Mouse (Mus musculus) stomach, embryonic 16.5 days (tissue): ENCODE data around the gene Gpbar1. TPM values are rescaled to one million over a fixed set of nuclear protein-coding genes. Genes with fewer than 3 reads are reported as not detected.
A peak's percentile ranks its signal among the peaks of the same experiment; 100 is the strongest.

Experiments
- ATAC-seq: fragments of 200-750 bp; cut with Nextera tagmentation; 2 replicates; pipeline ENCODE4 v1.8.0; 2017; ENCODE audit warnings: moderate number of reproducible peaks, moderate TSS enrichment; ENCODE audit not compliant: insufficient read depth, low FRiP score
- H3K27ac ChIP-seq: fragments of 300-500 bp; sonication (generic); 2 replicates; pipeline ENCODE4 v1.5.1; 2014; ENCODE audit warnings: low read length
- H3K27me3 ChIP-seq: fragments of 300-500 bp; sonication (generic); 2 replicates; pipeline ENCODE4 v1.6.1; 2014; ENCODE audit warnings: low read length, control low read depth, mixed read lengths; ENCODE audit not compliant: control insufficient read depth, insufficient read depth
- H3K36me3 ChIP-seq: fragments of 300-500 bp; sonication (generic); 2 replicates; pipeline ENCODE4 v1.6.1; 2014; ENCODE audit warnings: low read length; ENCODE audit not compliant: control insufficient read depth, insufficient read depth
- H3K4me1 ChIP-seq: fragments of 300-500 bp; sonication (generic); 2 replicates; pipeline ENCODE4 v1.6.1; 2014; ENCODE audit warnings: low read length, control low read depth, mixed read lengths; ENCODE audit not compliant: control insufficient read depth, insufficient read depth
- H3K4me2 ChIP-seq: fragments of 300-500 bp; sonication (generic); 2 replicates; pipeline ENCODE4 v1.6.1; 2014; ENCODE audit warnings: low read depth, low read length, mixed read lengths
- H3K4me3 ChIP-seq: fragments of 300-500 bp; sonication (generic); replicated peaks from 2 replicates; pipeline ENCODE4 v1.5.1; 2014; ENCODE audit warnings: mild to moderate bottlenecking, low read length
- H3K9ac ChIP-seq: fragments of 300-500 bp; sonication (generic); 2 replicates; pipeline ENCODE4 v1.6.1; 2014; ENCODE audit warnings: low read length
- H3K9me3 ChIP-seq: fragments of 300-500 bp; sonication (generic); replicated peaks from 2 replicates; pipeline ENCODE4 v1.6.1; 2016; ENCODE audit warnings: low read length, control low read depth; ENCODE audit not compliant: control insufficient read depth
- WGBS: fragments of 180-500 bp; shearing (Covaris S2); extraction: QIAGEN DNeasy Blood & Tissue Kit; methylation state at CpG from one replicate; pipeline ENCODE4 v1.1.7; 2014; 5-methylcytosine and 5-hydroxymethylcytosine counted together
- polyA plus RNA-seq: library from polyadenylated mRNA; unstranded; fragments of >200 nt; fragmentation: Nextera tagmentation; extraction: Ambion mirVana; gene quantifications from 2 replicates; pipeline ENCODE4 v1.2.1, GENCODE M21; 2015

Gene Gpbar1
- polyA plus RNA-seq, 1 experiment from 2014 or later = 1.0 TPM

DNA sequence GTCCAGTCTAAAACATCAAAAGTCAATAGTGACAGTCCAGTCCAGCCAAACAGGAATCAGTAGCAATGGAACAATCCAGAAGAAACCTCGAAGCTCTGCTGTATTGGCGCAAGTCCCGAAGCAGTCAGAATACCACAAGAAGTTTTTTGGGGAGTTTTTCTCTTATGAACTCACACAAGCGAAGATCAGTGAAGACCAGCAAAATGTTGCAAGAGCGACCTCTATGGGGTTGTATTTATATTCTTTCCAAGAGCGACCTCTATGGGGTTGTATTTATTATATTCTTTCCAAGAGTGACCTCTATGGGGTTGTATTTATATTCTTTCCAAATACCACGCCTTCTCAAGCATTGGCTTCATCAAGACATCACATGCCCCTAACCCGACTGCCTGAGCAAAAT, 9.6 kb upstream of the Gpbar1 start:
- no peak overlapping the region for H3K4me2 ChIP-seq
- H3K27ac ChIP-seq = no peak overlapping the region
- H3K4me1 ChIP-seq = peaks cover 2% of the 10 kb centered on the region; the same call in 1 of the 2 replicates
- no peak overlapping the region for H3K4me3 ChIP-seq
- H3K36me3 ChIP-seq = peaks cover 41% of the 10 kb centered on the region
- ATAC-seq = no peak
- WGBS = 84% methylated on average over 8 of the region's 8 CpGs
- no peak overlapping the region for H3K9ac ChIP-seq
- H3K9me3 ChIP-seq = no peaks in the 10 kb centered on the region
- H3K27me3 ChIP-seq = no peaks in the 10 kb centered on the region

GRCm38 (mm10) chr1:74271659-74272058, 6.7 kb upstream of the Gpbar1 start:
- no peaks in the 10 kb centered on the region for H3K27me3 ChIP-seq
- WGBS = 46% methylated on average over 4 of the region's 4 CpGs
- no peak overlapping the region for H3K4me2 ChIP-seq
- no peak overlapping the region for H3K27ac ChIP-seq
- no peak overlapping the region for H3K4me3 ChIP-seq
- ATAC-seq = no peak
- peaks cover 19% of the 10 kb centered on the region for H3K36me3 ChIP-seq
- peaks cover 17% of the 10 kb centered on the region; the same call in 1 of the 2 replicates for H3K4me1 ChIP-seq
- H3K9me3 ChIP-seq = no peaks in the 10 kb centered on the region
- H3K9ac ChIP-seq = no peak overlapping the region

- H3K27ac ChIP-seq = peak overlapping the region; percentile 66
- peaks cover 17% of the 10 kb centered on the region; the same call in 1 of the 2 replicates for H3K4me1 ChIP-seq
- H3K9me3 ChIP-seq = no peaks in the 10 kb centered on the region
- no peak overlapping the region for H3K4me3 ChIP-seq
- H3K27me3 ChIP-seq = no peaks in the 10 kb centered on the region
- ATAC-seq = peak; percentile 79
- H3K9ac ChIP-seq = no peak overlapping the region; the same call in 1 of the 2 replicates
- H3K36me3 ChIP-seq = peaks cover 2% of the 10 kb centered on the region; the same call in 1 of the 2 replicates
- H3K4me2 ChIP-seq = peak overlapping the region; percentile 22
- 22% methylated on average over 9 of the region's 9 CpGs for WGBS
These were observed 3.3 kb upstream of the Gpbar1 start for GRCm38 (mm10) chr1:74275015-74275414.

DNA sequence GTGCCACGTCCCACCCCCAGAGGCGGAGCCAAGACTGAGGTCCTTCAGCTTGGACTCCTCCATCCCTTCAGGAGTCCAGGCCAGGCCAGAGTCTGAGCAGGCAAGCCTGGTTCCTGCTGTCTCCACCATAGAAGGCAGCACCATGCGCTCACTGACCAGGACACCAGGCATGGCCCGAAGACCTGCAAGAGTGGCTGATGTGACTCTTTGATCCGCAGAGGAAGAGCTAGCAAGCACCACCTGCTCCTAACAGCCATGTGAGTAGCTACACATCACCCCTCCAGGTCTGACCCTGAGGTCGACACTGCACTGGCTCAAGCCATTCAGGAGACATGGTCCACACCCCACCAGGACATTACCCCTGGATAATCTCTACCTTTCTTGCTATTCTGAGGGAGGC, 1.3 kb upstream of the Gpbar1 start:
- peaks cover 16% of the 10 kb centered on the region for H3K36me3 ChIP-seq
- no peak overlapping the region for H3K4me3 ChIP-seq
- no peak overlapping the region for H3K9ac ChIP-seq
- H3K4me2 ChIP-seq = no peak overlapping the region
- 67% methylated on average over 6 of the region's 6 CpGs for WGBS
- H3K27ac ChIP-seq = no peak overlapping the region
- no peaks in the 10 kb centered on the region for H3K27me3 ChIP-seq
- no peaks in the 10 kb centered on the region for H3K9me3 ChIP-seq
- no peak for ATAC-seq
- H3K4me1 ChIP-seq = peaks cover 15% of the 10 kb centered on the region; the same call in 1 of the 2 replicates

GRCm38 (mm10) chr1:74277883-74278537, 340 bp upstream of the Gpbar1 start:
- no peaks in the 10 kb centered on the region for H3K27me3 ChIP-seq
- H3K4me1 ChIP-seq = peaks cover 19% of the 10 kb centered on the region
- WGBS = 58% methylated on average over 8 of the region's 8 CpGs
- no peaks in the 10 kb centered on the region for H3K9me3 ChIP-seq
- no peak overlapping the region for H3K4me3 ChIP-seq
- no peak overlapping the region for H3K9ac ChIP-seq
- no peak overlapping the region for H3K27ac ChIP-seq
- no peak overlapping the region for H3K4me2 ChIP-seq
- no peak for ATAC-seq
- peaks cover 20% of the 10 kb centered on the region for H3K36me3 ChIP-seq

DNA sequence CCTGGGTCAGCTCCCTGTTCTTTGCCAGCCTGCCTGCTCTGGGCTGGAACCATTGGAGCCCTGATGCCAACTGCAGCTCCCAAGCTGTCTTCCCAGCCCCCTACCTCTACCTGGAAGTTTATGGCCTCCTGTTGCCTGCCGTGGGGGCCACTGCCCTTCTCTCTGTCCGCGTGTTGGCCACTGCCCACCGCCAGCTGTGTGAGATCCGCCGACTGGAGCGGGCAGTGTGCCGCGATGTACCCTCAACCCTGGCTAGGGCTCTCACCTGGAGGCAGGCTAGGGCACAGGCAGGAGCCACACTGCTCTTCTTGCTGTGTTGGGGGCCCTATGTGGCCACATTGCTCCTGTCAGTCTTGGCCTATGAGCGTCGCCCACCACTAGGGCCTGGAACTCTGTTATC, 638 bp downstream of the Gpbar1 start:
- Histone ChIP-seq H3K9me3 (no peaks in the 10 kb centered on the region), H3K27ac (no peak overlapping the region), H3K4me2 (no peak overlapping the region), H3K27me3 (no peaks in the 10 kb centered on the region), H3K9ac (no peak overlapping the region), H3K4me3 (no peak overlapping the region), H3K36me3 (peaks cover 20% of the 10 kb centered on the region), H3K4me1 (peaks cover 28% of the 10 kb centered on the region)
- WGBS = 86% methylated on average over 11 of the region's 11 CpGs
- ATAC-seq = no peak

DNA sequence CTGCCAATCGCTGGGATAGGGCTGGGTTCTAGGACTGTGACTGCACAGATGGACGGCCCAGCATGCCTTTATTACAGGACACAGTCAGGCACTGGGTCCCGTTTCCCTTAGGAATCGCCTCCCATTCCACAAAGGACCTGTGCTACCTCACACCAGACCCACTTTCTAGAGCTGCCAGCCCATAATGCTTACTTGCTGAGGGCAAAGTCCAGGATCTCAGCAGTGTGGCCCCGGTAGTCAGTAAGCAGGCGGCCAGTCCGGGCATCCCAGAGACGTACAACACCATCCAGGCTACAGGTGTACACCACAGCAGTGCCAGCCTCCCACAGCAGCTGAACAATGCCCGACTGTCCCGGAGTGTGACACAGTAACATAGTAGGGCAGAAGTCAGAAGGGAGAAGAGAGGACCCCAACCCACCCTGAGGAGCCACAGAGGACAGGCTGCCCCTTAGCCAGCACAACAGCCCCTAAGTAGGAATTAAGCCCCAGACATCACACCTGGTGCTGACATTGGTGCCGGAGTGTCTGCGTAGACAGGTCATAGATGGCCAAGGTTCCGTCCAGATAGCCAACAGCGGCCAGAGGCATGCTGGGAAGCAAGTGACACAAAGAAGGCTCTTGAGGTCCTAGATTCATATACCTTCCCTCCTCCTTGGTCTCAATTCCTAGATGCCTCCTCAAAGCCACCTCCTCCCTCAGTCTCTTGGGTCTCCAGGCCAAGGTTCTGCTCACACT, 2.4 kb downstream of the Gpbar1 start:
- H3K27me3 ChIP-seq = no peaks in the 10 kb centered on the region
- H3K36me3 ChIP-seq = peaks cover 20% of the 10 kb centered on the region
- no peak overlapping the region for H3K27ac ChIP-seq
- peaks cover 17% of the 10 kb centered on the region for H3K4me1 ChIP-seq
- H3K4me2 ChIP-seq = no peak overlapping the region
- H3K9me3 ChIP-seq = no peaks in the 10 kb centered on the region
- H3K9ac ChIP-seq = no peak overlapping the region
- no peak for ATAC-seq
- H3K4me3 ChIP-seq = no peak overlapping the region
- 90% methylated on average over 14 of the region's 14 CpGs for WGBS

DNA sequence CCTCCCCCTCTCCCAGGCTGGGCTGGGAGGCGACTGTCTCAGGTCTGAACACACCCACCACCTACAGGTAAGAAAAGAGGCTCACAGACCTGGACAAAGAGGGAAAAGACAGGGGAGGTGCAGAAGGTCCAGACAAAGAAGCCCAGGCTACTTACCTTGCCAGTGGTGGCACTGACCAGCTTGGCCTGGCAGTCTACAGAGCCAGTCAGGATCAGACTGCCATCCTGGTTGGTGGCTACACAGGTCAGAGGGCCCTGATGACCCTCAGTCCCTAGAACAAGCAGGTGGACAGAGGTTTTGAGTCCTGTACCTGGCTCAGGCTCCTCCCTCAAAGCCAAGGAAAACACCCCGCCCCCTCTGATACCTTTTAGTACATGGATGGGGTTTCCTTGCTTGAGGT, 3.0 kb downstream of the Gpbar1 start:
- Histone ChIP-seq H3K27ac (no peak overlapping the region), H3K4me2 (no peak overlapping the region), H3K9me3 (no peaks in the 10 kb centered on the region), H3K4me1 (peaks cover 21% of the 10 kb centered on the region), H3K9ac (no peak overlapping the region), H3K36me3 (peaks cover 20% of the 10 kb centered on the region), H3K4me3 (no peak overlapping the region), H3K27me3 (no peaks in the 10 kb centered on the region)
- WGBS = 93% methylated on average over 2 of the region's 2 CpGs
- ATAC-seq = no peak

DNA sequence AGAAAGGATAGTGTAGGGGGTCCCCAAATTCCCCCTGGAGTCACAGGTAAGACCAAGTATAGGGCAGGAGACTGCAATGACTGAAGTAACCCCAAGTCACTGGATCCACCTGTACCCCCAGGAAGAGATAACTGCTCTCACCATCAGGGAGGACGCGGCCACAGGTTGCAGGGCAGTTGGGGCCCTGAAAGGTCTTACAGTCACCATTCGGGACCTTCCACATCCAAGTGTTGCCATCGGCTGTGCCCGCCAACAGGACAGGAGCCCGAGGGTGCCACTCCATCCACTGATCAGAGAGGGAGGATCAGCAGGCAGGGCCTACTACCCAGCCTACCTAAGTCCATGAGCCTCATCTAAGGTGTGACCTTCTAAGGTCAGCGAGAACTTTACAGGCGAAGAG, 3.5 kb downstream of the Gpbar1 start:
- no peak overlapping the region for H3K9ac ChIP-seq
- H3K9me3 ChIP-seq = no peaks in the 10 kb centered on the region
- H3K4me2 ChIP-seq = no peak overlapping the region
- H3K36me3 ChIP-seq = peaks cover 20% of the 10 kb centered on the region
- no peaks in the 10 kb centered on the region for H3K27me3 ChIP-seq
- H3K4me1 ChIP-seq = peaks cover 26% of the 10 kb centered on the region
- no peak overlapping the region for H3K27ac ChIP-seq
- ATAC-seq = no peak
- WGBS = 96% methylated on average over 8 of the region's 8 CpGs
- H3K4me3 ChIP-seq = no peak overlapping the region
